Mouse (Mus musculus): ENCODE measurements around the gene Zfp787.

GRCm38 (mm10) chr7:6130346-6130745 is 25.5 kb downstream of the Zfp787 start:
- TF ChIP-seq CTCF (IDR thresholded peaks at IDR 0.05; ENCODE audit: low read depth) (no peak), EP300 (IDR thresholded peaks at IDR 0.05; ENCODE audit: low read depth) (no peak)

Data from liver, postnatal 0 days (tissue).